Mouse (Mus musculus) ES-Bruce4 (cell line): ENCODE data around the gene Arhgap24.

Source experiments
- CTCF ChIP-seq: IDR thresholded peaks from one replicate; pipeline ENCODE4 v1.8.1; 2011; ENCODE audit warnings: low read depth, low read length
- EP300 ChIP-seq: IDR thresholded peaks from 2 replicates; pipeline ENCODE4 v1.6.1; 2011; ENCODE audit warnings: low read depth, low read length; ENCODE audit not compliant: insufficient read depth

DNA sequence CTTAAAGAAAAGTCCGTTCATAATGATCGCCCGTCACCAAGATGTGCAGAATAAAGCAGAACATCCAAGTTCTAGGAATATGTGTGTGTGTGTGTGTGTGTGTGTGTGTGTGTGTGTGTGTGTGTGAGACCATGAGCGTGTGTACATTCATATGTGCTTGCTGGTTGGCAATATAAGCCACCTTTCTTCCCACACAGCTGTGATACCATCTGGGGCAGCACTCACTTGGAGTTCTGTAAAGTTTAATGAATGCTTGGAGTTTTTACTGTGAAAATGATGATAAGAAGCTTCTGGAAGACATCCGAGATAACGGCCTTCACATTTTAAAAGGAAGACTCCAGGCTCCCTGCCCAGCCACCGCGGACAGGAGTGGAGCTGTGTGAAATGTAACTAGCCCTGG lies 465.4 kb downstream of the Arhgap24 start:
- TF ChIP-seq CTCF (no peak), EP300 (no peak)
